Comparison of ENCODE assay signal across 8 mouse cellular contexts in genomic region chr14:21982592-21983310, GRCm38 (mm10). TPM values are rescaled to one million over a fixed set of nuclear protein-coding genes. Genes with fewer than 3 reads are reported as not detected.
DNase-seq lines count a peak whose midpoint lies in the region; ATAC-seq and TF ChIP-seq lines count a peak whose summit lies in the region.

No protein-coding gene starts in this region.

- H3K4me3 ChIP-seq in ES-Bruce4 (ENCODE audit: low read depth, low read length): peak overlapping the region; percentile 26
- H3K4me3 ChIP-seq in intestine, embryonic 15.5 days (replicated peaks): peak overlapping the region; percentile 43
- peak overlapping the region; percentile 35 for H3K4me3 ChIP-seq in liver, postnatal 0 days (ENCODE audit: low read depth, low read length)

- H3K9me3 ChIP-seq in ES-Bruce4 (replicated peaks; ENCODE audit: control insufficient read depth, insufficient read depth, low read length, poor library complexity, severe bottlenecking): no peaks in the 10 kb centered on the region
- H3K9me3 ChIP-seq in intestine, embryonic 15.5 days: no peaks in the 10 kb centered on the region
- H3K9me3 ChIP-seq in liver, postnatal 0 days (ENCODE audit: low read length): no peaks in the 10 kb centered on the region

- no peaks in the 10 kb centered on the region for H3K36me3 ChIP-seq in ES-Bruce4 (ENCODE audit: control insufficient read depth, insufficient read depth, low read length, poor library complexity, severe bottlenecking)
- H3K36me3 ChIP-seq in intestine, embryonic 15.5 days: peaks cover 5% of the 10 kb centered on the region; the same call in 1 of the 2 replicates
- H3K36me3 ChIP-seq in liver, postnatal 0 days (replicated peaks; ENCODE audit: insufficient read depth, low read length): no peaks in the 10 kb centered on the region

- no peak for ATAC-seq in intestine, embryonic 15.5 days
- ATAC-seq in liver, postnatal 0 days: no peak
- ATAC-seq in megakaryocyte progenitor cell, adult 5-6 weeks (replicated peaks; ENCODE audit: poor library complexity): no peak

- intact Hi-C loops in gastrocnemius, postnatal 14 days (cut with DNase I; ENCODE audit: low total_unique reads): loop anchor here (10.0 kb wide), 2 partner anchors 822 to 1062 kb away; no protein-coding TSS in a partner anchor
- intact Hi-C loops in left cerebral cortex, postnatal 25 days (cut with DNase I): loop anchor here (10.0 kb wide), 1 partner anchor 822 kb away; no protein-coding TSS in a partner anchor

- peak; percentile 16 to 26 for DNase-seq in adrenal gland, postnatal 4 days (ENCODE audit: low spot score in 2 of 2)
- peak; percentile 38 for DNase-seq in gastrocnemius, postnatal 14 days
- peak; percentile 25 for DNase-seq in liver, postnatal 0 days
- peak; percentile 29 for DNase-seq in skeletal muscle tissue, adult 2 months (ENCODE audit: low read depth, low spot score)
- DNase-seq in left cerebral cortex, postnatal 25 days (ENCODE audit: low spot score in 2 of 2): no peak

- TF ChIP-seq EP300 in ES-Bruce4 (IDR thresholded peaks at IDR 0.05; ENCODE audit: insufficient read depth, low read depth, low read length): no peak
- no peak for TF ChIP-seq EP300 in liver, postnatal 0 days (IDR thresholded peaks at IDR 0.05; ENCODE audit: low read depth)

- H3K9ac ChIP-seq in ES-Bruce4 (ENCODE audit: low read depth, poor library complexity, severe bottlenecking): no peak overlapping the region
- H3K9ac ChIP-seq in intestine, embryonic 15.5 days: peak overlapping the region; percentile 68
- H3K9ac ChIP-seq in liver, postnatal 0 days (replicated peaks): peak overlapping the region; percentile 26; the same call in 1 of the 2 replicates

- no peak for TF ChIP-seq POLR2A in ES-Bruce4 (IDR thresholded peaks at IDR 0.05; ENCODE audit: insufficient read depth, low read length)

- TF ChIP-seq CTCF in ES-Bruce4 (IDR thresholded peaks at IDR 0.05; ENCODE audit: low read depth, low read length): no peak
- no peak for TF ChIP-seq CTCF in liver, postnatal 0 days (IDR thresholded peaks at IDR 0.05; ENCODE audit: low read depth)

- peak overlapping the region; percentile 82 for H3K4me2 ChIP-seq in intestine, embryonic 15.5 days (replicated peaks)
- peak overlapping the region; percentile 52 for H3K4me2 ChIP-seq in liver, postnatal 0 days (ENCODE audit: low read depth, low read length)

- H3K27me3 ChIP-seq in ES-Bruce4 (ENCODE audit: control insufficient read depth, insufficient read depth, low read length, poor library complexity, severe bottlenecking): peaks cover 43% of the 10 kb centered on the region
- H3K27me3 ChIP-seq in intestine, embryonic 15.5 days (replicated peaks): no peaks in the 10 kb centered on the region
- peaks cover 67% of the 10 kb centered on the region for H3K27me3 ChIP-seq in liver, postnatal 0 days (ENCODE audit: insufficient read depth, low read length)

- WGBS in intestine, embryonic 15.5 days: 15% methylated on average over 38 of the region's 38 CpGs
- WGBS in liver, postnatal 0 days (ENCODE audit: insufficient replicate concordance): 6% methylated on average over 38 of the region's 38 CpGs

- no peak overlapping the region for H3K27ac ChIP-seq in ES-Bruce4 (ENCODE audit: insufficient read depth, low read length)
- peak overlapping the region; percentile 70 for H3K27ac ChIP-seq in intestine, embryonic 15.5 days
- no peak overlapping the region for H3K27ac ChIP-seq in liver, postnatal 0 days (ENCODE audit: low read depth)

- no peaks in the 10 kb centered on the region for H3K4me1 ChIP-seq in ES-Bruce4 (ENCODE audit: control insufficient read depth, insufficient read depth, low read length)
- peaks cover 12% of the 10 kb centered on the region; the same call in 1 of the 2 replicates for H3K4me1 ChIP-seq in intestine, embryonic 15.5 days (replicated peaks)
- peaks cover 16% of the 10 kb centered on the region for H3K4me1 ChIP-seq in liver, postnatal 0 days (ENCODE audit: insufficient read depth)

RNA-seq across cellular contexts. Expression of gene Zfp503, which starts 6.7 kb away (rescaled TPM):
- 0.37 and 0.68 TPM in 2 replicates for polyA plus RNA-seq in ES-Bruce4 (2011; ENCODE audit: insufficient read depth, insufficient read length, low read depth, missing spikeins)
- total RNA-seq in adrenal gland, postnatal 4 days (2021): 10 to 100 TPM; 41.7 to 57.4 TPM
- total RNA-seq in gastrocnemius, postnatal 14 days (2021): 1 to 10 TPM; 7.2 to 9.7 TPM
- 14.2 and 16.5 TPM in 2 replicates for polyA plus RNA-seq in intestine, embryonic 15.5 days (2015; fragmentation: Nextera tagmentation; extraction: Ambion mirVana)
- 0.99 and 1.1 TPM in 2 replicates for polyA plus RNA-seq in liver, postnatal 0 days (2015; fragmentation: Nextera tagmentation; extraction: Ambion mirVana)
- total RNA-seq in left cerebral cortex, postnatal 25 days (2021): 1 to 10 TPM; 2.2 to 4.8 TPM
- 0.30 and 0.44 TPM in 2 replicates for total RNA-seq in megakaryocyte progenitor cell, adult 5-6 weeks (2015)
- total RNA-seq in megakaryocyte progenitor cell, adult 5-6 weeks (2017): 0.03 and 0.12 TPM in 2 replicates

RNA-seq across cellular contexts. Expression of gene Lrmda, which starts 36.8 kb away (rescaled TPM):
- not detected in 2 replicates for polyA plus RNA-seq in ES-Bruce4 (2011; ENCODE audit: insufficient read depth, insufficient read length, low read depth, missing spikeins)
- 1 to 10 TPM; 3.7 to 3.9 TPM for total RNA-seq in adrenal gland, postnatal 4 days (2021)
- 1 to 10 TPM; 1.6 to 1.7 TPM for total RNA-seq in gastrocnemius, postnatal 14 days (2021)
- 0.71 and 0.87 TPM in 2 replicates for polyA plus RNA-seq in intestine, embryonic 15.5 days (2015; fragmentation: Nextera tagmentation; extraction: Ambion mirVana)
- polyA plus RNA-seq in liver, postnatal 0 days (2015; fragmentation: Nextera tagmentation; extraction: Ambion mirVana): 0.15 and 0.28 TPM in 2 replicates
- under 1 TPM; 0.48 to 0.76 TPM for total RNA-seq in left cerebral cortex, postnatal 25 days (2021)
- total RNA-seq in megakaryocyte progenitor cell, adult 5-6 weeks (2015): 25.9 and 27.0 TPM in 2 replicates
- 14.6 and 20.9 TPM in 2 replicates for total RNA-seq in megakaryocyte progenitor cell, adult 5-6 weeks (2017)

Comparison
In these comparisons a context has a peak if more than half of its experiments do, and no peak if none do; other contexts are left out.
1. DNase-seq: peak in adrenal gland, postnatal 4 days (2 of 2), gastrocnemius, postnatal 14 days (single experiment), liver, postnatal 0 days (single experiment) and skeletal muscle tissue, adult 2 months (single experiment); none in left cerebral cortex, postnatal 25 days (0 of 2).
2. Peak in every context shown above with its lines, with median percentiles within 50 percentile points of each other: H3K4me3 ChIP-seq.